Mouse (Mus musculus) MEL (cell line): ENCODE measurements around the gene Alox5ap. TPM values are rescaled to one million over a fixed set of nuclear protein-coding genes. Genes with fewer than 3 reads are reported as not detected.

Source experiments
- DNase-seq: peaks from one replicate; pipeline ENCODE4 v3.0.0; 2011; ENCODE audit warnings: low read depth, low spot score
- H3K27ac ChIP-seq: 2 replicates; pipeline ENCODE4 v1.5.1; 2012; ENCODE audit warnings: low read depth, mild to moderate bottlenecking, control low read depth, low read length, moderate library complexity; ENCODE audit not compliant: control insufficient read depth
- H3K27me3 ChIP-seq, 2 experiments: fragments of 150-350 bp in 1 of 2; sonication (generic) in 1 of 2; 2 replicates each; pipeline ENCODE4 v1.6.1; 2012; ENCODE audit warnings: low read length in 2 of 2, mild to moderate bottlenecking in 2 of 2, improper control_type of control experiment in 1 of 2, moderate library complexity in 1 of 2; ENCODE audit not compliant: insufficient read depth in 2 of 2, control insufficient read depth in 1 of 2
- H3K36me3 ChIP-seq, 2 experiments: 2 replicates each; pipeline ENCODE4 v1.6.1; 2012 to 2014; ENCODE audit warnings: low read length in 2 of 2, improper control_type of control experiment in 1 of 2, inconsistent platforms in 1 of 2, mild to moderate bottlenecking in 1 of 2; ENCODE audit not compliant: insufficient read depth in 2 of 2, control insufficient read depth in 1 of 2
- H3K4me1 ChIP-seq, 2 experiments: fragments of 150-350 bp in 1 of 2; sonication (generic) in 1 of 2; 2 replicates each; pipeline ENCODE4 v1.6.1; 2012; ENCODE audit warnings: low read length in 2 of 2, improper control_type of control experiment in 1 of 2, mild to moderate bottlenecking in 1 of 2; ENCODE audit not compliant: insufficient read depth in 2 of 2, control insufficient read depth in 1 of 2
- H3K4me3 ChIP-seq, 2 experiments: fragments of 150-350 bp in 1 of 2; sonication (generic) in 1 of 2; 2 replicates each; pipeline ENCODE4 v1.5.1; 2012; ENCODE audit warnings: low read depth in 2 of 2, low read length in 2 of 2, mild to moderate bottlenecking in 2 of 2, moderate library complexity in 2 of 2, control low read depth in 1 of 2, improper control_type of control experiment in 1 of 2; ENCODE audit not compliant: control insufficient read depth in 1 of 2, insufficient read depth in 1 of 2
- H3K79me2 ChIP-seq: 2 replicates; pipeline ENCODE4 v1.6.1; 2012; ENCODE audit warnings: mild to moderate bottlenecking, low read length, moderate library complexity; ENCODE audit not compliant: control insufficient read depth, poor library complexity, insufficient read depth
- H3K9ac ChIP-seq: 2 replicates; pipeline ENCODE4 v1.6.1; 2012; ENCODE audit warnings: low read depth, mild to moderate bottlenecking, control low read depth, low read length, moderate library complexity; ENCODE audit not compliant: control insufficient read depth, poor library complexity, severe bottlenecking
- H3K9me3 ChIP-seq: fragments of 150-350 bp; sonication (generic); replicated peaks from 2 replicates; pipeline ENCODE4 v1.6.1; 2012; ENCODE audit warnings: mild to moderate bottlenecking, low read length, improper control_type of control experiment, moderate library complexity; ENCODE audit not compliant: insufficient read depth
- ELF1 ChIP-seq: IDR thresholded peaks from 2 replicates; pipeline ENCODE4 v1.6.1; 2014; ENCODE audit warnings: low read depth, mild to moderate bottlenecking, inconsistent platforms, low read length, improper control_type of control experiment, moderate library complexity
- EP300 ChIP-seq, 2 experiments: IDR thresholded peaks; 2 replicates each; pipeline ENCODE4 v1.6.1; 2011; ENCODE audit warnings: improper control_type of control experiment in 2 of 2, low read length in 2 of 2, low read depth in 1 of 2, mild to moderate bottlenecking in 1 of 2
- ETS1 ChIP-seq: IDR thresholded peaks from 2 replicates; pipeline ENCODE4 v1.6.1; 2012; ENCODE audit warnings: low read depth, mild to moderate bottlenecking, inconsistent platforms, low read length, improper control_type of control experiment, moderate library complexity
- MAX ChIP-seq: IDR thresholded peaks from 2 replicates; pipeline ENCODE4 v1.6.1; 2011; ENCODE audit warnings: low read length, improper control_type of control experiment
- MXI1 ChIP-seq: IDR thresholded peaks from 2 replicates; pipeline ENCODE4 v1.6.1; 2011; ENCODE audit warnings: mild to moderate bottlenecking, low read depth, low read length, improper control_type of control experiment
- MYC ChIP-seq: IDR thresholded peaks from 2 replicates; pipeline ENCODE4 v1.6.1; 2011; ENCODE audit warnings: low read depth, mild to moderate bottlenecking, low read length, improper control_type of control experiment, moderate library complexity
- NELFE ChIP-seq: IDR thresholded peaks from 2 replicates; pipeline ENCODE4 v1.6.1; 2011; ENCODE audit warnings: low read depth, low read length, improper control_type of control experiment
- POLR2AphosphoS2 ChIP-seq: IDR thresholded peaks from 2 replicates; pipeline ENCODE4 v1.6.1; 2011; ENCODE audit warnings: low read length, improper control_type of control experiment
- POLR2AphosphoS5 ChIP-seq: IDR thresholded peaks from 2 replicates; pipeline ENCODE4 v1.6.1; 2012; ENCODE audit warnings: low read depth, borderline replicate concordance, mild to moderate bottlenecking, inconsistent platforms, low read length, moderate library complexity, mixed read lengths
- SIN3A ChIP-seq: IDR thresholded peaks from 2 replicates; pipeline ENCODE4 v1.6.1; 2012; ENCODE audit warnings: low read length, improper control_type of control experiment, inconsistent platforms
- TAL1 ChIP-seq: IDR thresholded peaks from 2 replicates; pipeline ENCODE4 v1.6.1; 2012; ENCODE audit warnings: mild to moderate bottlenecking, inconsistent platforms, low read length, moderate library complexity, mixed read lengths
- UBTF ChIP-seq: IDR thresholded peaks from 2 replicates; pipeline ENCODE4 v1.6.1; 2012; ENCODE audit warnings: low read depth, mild to moderate bottlenecking, inconsistent platforms, low read length, improper control_type of control experiment, moderate library complexity, borderline replicate concordance; ENCODE audit not compliant: insufficient read depth
- USF1 ChIP-seq: IDR thresholded peaks from 2 replicates; pipeline ENCODE4 v1.6.1; 2014; ENCODE audit warnings: low read depth, mild to moderate bottlenecking, inconsistent platforms, low read length, improper control_type of control experiment, moderate library complexity
- USF2 ChIP-seq, 2 experiments: IDR thresholded peaks; 2 replicates each; pipeline ENCODE4 v1.6.1; 2011 to 2012; ENCODE audit warnings: improper control_type of control experiment in 2 of 2, low read length in 2 of 2, borderline replicate concordance in 1 of 2, inconsistent platforms in 1 of 2, low read depth in 1 of 2, mild to moderate bottlenecking in 1 of 2; ENCODE audit not compliant: insufficient read depth in 1 of 2
- ZNF384 ChIP-seq: IDR thresholded peaks from 2 replicates; pipeline ENCODE4 v1.6.1; 2012; ENCODE audit warnings: low read depth, mild to moderate bottlenecking, inconsistent platforms, low read length, improper control_type of control experiment
- polyA plus RNA-seq, 2 experiments: library from polyadenylated mRNA; stranded (reverse) in 1 of 2; unstranded in 1 of 2; fragments of >175 nt in 1 of 2; fragments of >200 nt in 1 of 2; gene quantifications; 2 replicates each; pipeline versions ENCODE4 v1.2.1 to v1.2.4; 2012; ENCODE audit warnings: low replicate concordance in 2 of 2, low read depth in 1 of 2; ENCODE audit not compliant: insufficient read length in 2 of 2, insufficient read depth in 1 of 2, missing spikeins in 1 of 2
- total RNA-seq: library from RNA; depleted of rRNA; stranded (reverse); fragments of 300-350 nt; gene quantifications from 2 replicates; pipeline ENCODE4 v1.2.3, GENCODE M21; 2012

The Alox5ap gene
- total and polyA plus RNA-seq, 3 experiments, result 56.4 to 157 TPM; not detected in 1

GRCm38 (mm10) chr5:149255522-149255921 is 9.0 kb upstream of the Alox5ap start:
- TF ChIP-seq TAL1 (peak; percentile 36; the same call in 1 of the 2 replicates), USF2 (IDR thresholded peaks at IDR 0.05; ENCODE audit: borderline replicate concordance in 1 of 2, insufficient read depth in 1 of 2, low read depth in 1 of 2, low read length in 2 of 2) (no peak), SIN3A (0 out of 2 replicates have a peak, but pooled peaks have one; percentile 25), ZNF384 (no peak), MXI1 (0 out of 2 replicates have a peak, but pooled peaks have one; percentile 25), MAX (no peak), EP300 (IDR thresholded peaks at IDR 0.05; ENCODE audit: low read depth in 1 of 2, low read length in 2 of 2) (peak in 1 of 2 experiments; percentile 16; a peak in 1 of 4 replicates), ETS1 (0 out of 2 replicates have a peak, but pooled peaks have one; percentile 33), POLR2AphosphoS2 (no peak)
- TF ChIP-seq, all 39 proteins: peak for 5
- DNase-seq, result peak; percentile 50
- Histone ChIP-seq H3K9ac (no peak overlapping the region), H3K4me1 (peaks cover 0 to 2% of the 10 kb centered on the region in 2 experiments; a peak in 1 of 4 replicates), H3K36me3 (no peaks in the 10 kb centered on the region), H3K9me3 (no peaks in the 10 kb centered on the region), H3K27me3 (no peaks in the 10 kb centered on the region), H3K79me2 (no peaks in the 10 kb centered on the region), H3K27ac (no peak overlapping the region), H3K4me3 (no peak overlapping the region)

DNA sequence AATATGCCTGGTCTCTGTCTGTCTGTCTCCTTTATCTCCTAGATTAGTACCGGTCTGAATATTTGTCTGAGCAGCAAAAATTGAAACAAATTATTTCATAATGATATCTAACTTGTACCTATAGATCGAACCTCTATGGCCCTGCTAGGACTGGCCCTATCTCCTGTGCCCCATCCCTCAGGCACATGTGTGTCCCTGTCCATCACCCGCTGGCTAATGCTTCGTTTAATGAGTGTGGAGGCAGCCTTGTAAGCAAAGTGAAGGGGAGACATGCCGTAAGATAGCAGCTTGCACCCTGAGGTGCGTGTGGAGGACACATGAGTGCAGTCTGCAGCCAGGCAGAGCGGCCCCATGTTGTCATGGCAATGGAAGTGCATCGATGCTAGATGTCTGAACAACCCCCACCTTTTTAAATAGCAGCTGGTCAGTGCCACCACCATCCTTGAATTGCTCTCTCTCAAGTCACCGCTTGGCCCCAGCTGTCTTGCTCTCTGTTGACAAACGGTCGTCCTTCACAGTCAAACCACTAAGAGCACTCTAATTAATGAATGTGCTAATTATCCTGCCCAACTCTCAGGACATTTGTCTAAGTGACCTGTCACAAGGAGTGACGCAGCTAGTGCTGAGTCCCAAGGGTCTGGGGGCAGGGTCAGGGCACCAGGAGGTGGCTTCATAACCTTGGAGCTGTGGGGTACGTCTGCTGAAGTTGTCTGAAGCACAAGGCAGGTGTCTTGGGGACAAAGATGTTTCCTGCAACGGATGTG is 6.9 kb upstream of the Alox5ap start:
- no peak overlapping the region for H3K4me3 ChIP-seq
- no peak overlapping the region for H3K9ac ChIP-seq
- DNase-seq, result no peak
- peaks cover 0 to 2% of the 10 kb centered on the region in 2 experiments; a peak in 1 of 4 replicates for H3K4me1 ChIP-seq
- H3K36me3 ChIP-seq, result no peaks in the 10 kb centered on the region
- no peak for TF ChIP-seq NELFE
- no peak for TF ChIP-seq POLR2AphosphoS2
- no peak for TF ChIP-seq USF2 (IDR thresholded peaks at IDR 0.05; ENCODE audit: borderline replicate concordance in 1 of 2, insufficient read depth in 1 of 2, low read depth in 1 of 2, low read length in 2 of 2)
- no peak for TF ChIP-seq ZNF384
- TF ChIP-seq POLR2AphosphoS5, result no peak; the same call in 1 of the 2 replicates
- no peak for TF ChIP-seq UBTF
- H3K27ac ChIP-seq, result no peak overlapping the region
- H3K27me3 ChIP-seq, result no peaks in the 10 kb centered on the region
- H3K79me2 ChIP-seq, result no peaks in the 10 kb centered on the region
- H3K9me3 ChIP-seq, result no peaks in the 10 kb centered on the region

DNA sequence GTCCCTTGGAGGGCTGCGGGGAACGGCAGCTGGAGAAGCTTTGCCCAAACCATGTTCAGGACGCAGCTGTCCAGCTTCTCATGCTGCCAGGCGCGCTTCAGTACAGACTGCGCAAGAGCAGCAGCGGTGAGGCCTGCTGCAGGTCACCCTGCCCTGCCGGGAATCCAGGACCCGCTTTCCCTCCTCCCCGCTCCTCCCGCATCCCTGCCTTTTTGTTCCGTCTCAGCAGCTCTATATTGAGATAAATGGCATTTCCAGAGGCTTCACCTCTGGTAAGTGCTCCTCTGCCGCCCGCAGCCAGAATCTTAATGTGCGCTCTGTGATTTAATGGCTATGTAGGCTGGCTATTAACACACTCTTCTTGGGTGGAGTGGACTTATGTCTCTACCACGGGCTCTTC is 5.5 kb upstream of the Alox5ap start:
- H3K9me3 ChIP-seq, result no peaks in the 10 kb centered on the region
- no peak for DNase-seq
- TF ChIP-seq MYC (no peak), USF1 (no peak), ELF1 (no peak), MAX (no peak), ZNF384 (no peak)
- no peaks in the 10 kb centered on the region for H3K79me2 ChIP-seq
- no peak overlapping the region for H3K27ac ChIP-seq
- no peaks in the 10 kb centered on the region for H3K36me3 ChIP-seq
- H3K27me3 ChIP-seq, result no peaks in the 10 kb centered on the region
- H3K4me3 ChIP-seq, result no peak overlapping the region
- H3K9ac ChIP-seq, result no peak overlapping the region
- peaks cover 0 to 2% of the 10 kb centered on the region in 2 experiments; a peak in 2 of 4 replicates for H3K4me1 ChIP-seq
